17 mouse cellular contexts compared by ENCODE assay signal in genomic region chr3:102636076-102636475, GRCm38 (mm10).
DNase-seq lines count a peak whose midpoint lies in the region; ATAC-seq and TF ChIP-seq lines count a peak whose summit lies in the region.
"Had no signal": no experiment of that assay in that cellular context is flagged by ENCODE, and none has a peak within 500 bp of the region (broad histone marks: within the 10 kb centered on the region; RNA-seq: fewer than 3 reads in every experiment).

No protein-coding gene starts in this region.

- peak; percentile 2 for DNase-seq in liver, adult 2 months (ENCODE audit: extremely low read depth, low read depth, low spot score)
- DNase-seq in liver, postnatal 0 days, result no peak
- DNase-seq in NIH3T3 (ENCODE audit: low read depth), result peak; percentile 85
- DNase-seq in forebrain, embryonic 11.5 days (ENCODE audit: low spot score), result no peak
- DNase-seq: cerebellum, postnatal 10 days; kidney, adult 18-20 months; liver, embryonic 13.5 days; right cerebral cortex, postnatal 25 days; thymus, postnatal 25 days had no signal

- no peak overlapping the region for H3K9ac ChIP-seq in liver, adult 2 months (ENCODE audit: low read depth, low read length)
- no peak overlapping the region for H3K9ac ChIP-seq in liver, postnatal 0 days (replicated peaks)
- no peak overlapping the region for H3K9ac ChIP-seq in embryonic facial prominence, embryonic 12.5 days
- H3K9ac ChIP-seq in intestine, embryonic 16.5 days (ENCODE audit: low read depth, low read length), result no peak overlapping the region
- no peak overlapping the region for H3K9ac ChIP-seq in forebrain, embryonic 11.5 days (ENCODE audit: low read length)
- H3K9ac ChIP-seq in forebrain, embryonic 12.5 days, result no peak overlapping the region
- H3K9ac ChIP-seq: heart, embryonic 13.5 days; hindbrain, embryonic 15.5 days; liver, embryonic 13.5 days had no signal

- H3K27ac ChIP-seq in liver, adult 2 months (replicated peaks; ENCODE audit: insufficient read depth, low read depth, low read length), result no peak overlapping the region
- H3K27ac ChIP-seq in liver, postnatal 0 days (ENCODE audit: low read depth), result no peak overlapping the region
- H3K27ac ChIP-seq in embryonic facial prominence, embryonic 12.5 days, result no peak overlapping the region
- no peak overlapping the region for H3K27ac ChIP-seq in intestine, embryonic 16.5 days (ENCODE audit: low read length)
- H3K27ac ChIP-seq in forebrain, embryonic 11.5 days (ENCODE audit: low read depth, low read length), result no peak overlapping the region
- H3K27ac ChIP-seq in forebrain, embryonic 12.5 days, result no peak overlapping the region
- H3K27ac ChIP-seq: heart, embryonic 13.5 days; hindbrain, embryonic 15.5 days; liver, embryonic 13.5 days; macrophage; midbrain, embryonic 10.5 days had no signal

- TF ChIP-seq CTCF in liver, adult 2 months (IDR thresholded peaks at IDR 0.05; ENCODE audit: low read depth, low read length), result no peak
- no peak for TF ChIP-seq CTCF in liver, postnatal 0 days (IDR thresholded peaks at IDR 0.05; ENCODE audit: low read depth)

- no peak for TF ChIP-seq POLR2A in liver, adult 2 months (IDR thresholded peaks at IDR 0.05; ENCODE audit: extremely low read depth, insufficient read depth, low read length)

- 78% methylated on average over 4 of the region's 4 CpGs for WGBS in liver, adult 2 months
- WGBS in liver, postnatal 0 days (ENCODE audit: insufficient replicate concordance), result 75% methylated on average over 4 of the region's 4 CpGs
- WGBS in embryonic facial prominence, embryonic 12.5 days, result 46% methylated on average over 4 of the region's 4 CpGs
- WGBS in intestine, embryonic 16.5 days, result 49% methylated on average over 4 of the region's 4 CpGs
- 87% methylated on average over 4 of the region's 4 CpGs for WGBS in forebrain, embryonic 11.5 days
- WGBS in forebrain, embryonic 12.5 days, result 79% methylated on average over 4 of the region's 4 CpGs

- no peak overlapping the region for H3K4me2 ChIP-seq in liver, postnatal 0 days (ENCODE audit: low read depth, low read length)
- no peak overlapping the region for H3K4me2 ChIP-seq in embryonic facial prominence, embryonic 12.5 days (replicated peaks)
- no peak overlapping the region for H3K4me2 ChIP-seq in intestine, embryonic 16.5 days (ENCODE audit: low read depth, low read length)
- no peak overlapping the region for H3K4me2 ChIP-seq in forebrain, embryonic 11.5 days (ENCODE audit: low read depth, low read length, severe bottlenecking)
- no peak overlapping the region for H3K4me2 ChIP-seq in forebrain, embryonic 12.5 days
- H3K4me2 ChIP-seq: heart, embryonic 13.5 days; hindbrain, embryonic 15.5 days; liver, embryonic 13.5 days had no signal

- TF ChIP-seq EP300 in liver, postnatal 0 days (IDR thresholded peaks at IDR 0.05; ENCODE audit: low read depth), result no peak

- no peaks in the 10 kb centered on the region for H3K36me3 ChIP-seq in liver, adult 2 months (ENCODE audit: control insufficient read depth, insufficient read depth, low read length)
- no peaks in the 10 kb centered on the region for H3K36me3 ChIP-seq in liver, postnatal 0 days (replicated peaks; ENCODE audit: insufficient read depth, low read length)
- H3K36me3 ChIP-seq in embryonic facial prominence, embryonic 12.5 days, result no peaks in the 10 kb centered on the region
- no peaks in the 10 kb centered on the region for H3K36me3 ChIP-seq in intestine, embryonic 16.5 days (ENCODE audit: control insufficient read depth, insufficient read depth, low read length)
- no peaks in the 10 kb centered on the region for H3K36me3 ChIP-seq in forebrain, embryonic 11.5 days (ENCODE audit: control insufficient read depth, insufficient read depth, low read length)
- H3K36me3 ChIP-seq in forebrain, embryonic 12.5 days (replicated peaks), result no peaks in the 10 kb centered on the region
- H3K36me3 ChIP-seq: heart, embryonic 13.5 days; hindbrain, embryonic 15.5 days; liver, embryonic 13.5 days; midbrain, embryonic 10.5 days had no signal

- no peaks in the 10 kb centered on the region for H3K9me3 ChIP-seq in liver, postnatal 0 days (ENCODE audit: low read length)
- H3K9me3 ChIP-seq in embryonic facial prominence, embryonic 12.5 days, result no peaks in the 10 kb centered on the region
- no peaks in the 10 kb centered on the region for H3K9me3 ChIP-seq in intestine, embryonic 16.5 days (ENCODE audit: control insufficient read depth, low read length)
- H3K9me3 ChIP-seq in forebrain, embryonic 11.5 days (ENCODE audit: control insufficient read depth, low read length), result no peaks in the 10 kb centered on the region
- H3K9me3 ChIP-seq in forebrain, embryonic 12.5 days, result no peaks in the 10 kb centered on the region
- H3K9me3 ChIP-seq: heart, embryonic 13.5 days; hindbrain, embryonic 15.5 days; liver, embryonic 13.5 days; midbrain, embryonic 10.5 days had no signal

- no peaks in the 10 kb centered on the region for H3K27me3 ChIP-seq in liver, adult 2 months (ENCODE audit: control insufficient read depth, insufficient read depth, low read length)
- no peaks in the 10 kb centered on the region for H3K27me3 ChIP-seq in liver, postnatal 0 days (ENCODE audit: insufficient read depth, low read length)
- H3K27me3 ChIP-seq in embryonic facial prominence, embryonic 12.5 days, result no peaks in the 10 kb centered on the region
- H3K27me3 ChIP-seq in intestine, embryonic 16.5 days (replicated peaks; ENCODE audit: control insufficient read depth, insufficient read depth, low read length), result no peaks in the 10 kb centered on the region
- H3K27me3 ChIP-seq in forebrain, embryonic 11.5 days (ENCODE audit: control insufficient read depth, insufficient read depth, low read length), result no peaks in the 10 kb centered on the region
- H3K27me3 ChIP-seq in forebrain, embryonic 12.5 days, result no peaks in the 10 kb centered on the region
- H3K27me3 ChIP-seq: heart, embryonic 13.5 days; hindbrain, embryonic 15.5 days; liver, embryonic 13.5 days had no signal

- no peak for ATAC-seq in liver, postnatal 0 days
- ATAC-seq in embryonic facial prominence, embryonic 12.5 days (ENCODE audit: insufficient number of reproducible peaks, insufficient read depth, low FRiP score, low TSS enrichment), result peak; percentile 81
- ATAC-seq in intestine, embryonic 16.5 days, result peak; percentile 58
- ATAC-seq in forebrain, embryonic 11.5 days (replicated peaks; ENCODE audit: low FRiP score), result no peak
- no peak for ATAC-seq in forebrain, embryonic 12.5 days (ENCODE audit: low FRiP score)
- ATAC-seq: activated CD4-positive, CD25-positive, alpha-beta regulatory T cell, adult 4 months had no signal

- no peaks in the 10 kb centered on the region for H3K79me2 ChIP-seq in liver, adult 2 months (ENCODE audit: control insufficient read depth, insufficient read depth, low read length)

- H3K4me3 ChIP-seq in liver, adult 2 months (ENCODE audit: insufficient read depth, low read depth, low read length), result no peak overlapping the region
- no peak overlapping the region for H3K4me3 ChIP-seq in liver, postnatal 0 days (ENCODE audit: low read depth, low read length)
- H3K4me3 ChIP-seq in embryonic facial prominence, embryonic 12.5 days, result no peak overlapping the region
- H3K4me3 ChIP-seq in intestine, embryonic 16.5 days (ENCODE audit: low read length), result no peak overlapping the region
- H3K4me3 ChIP-seq in forebrain, embryonic 11.5 days (ENCODE audit: low read depth, low read length), result no peak overlapping the region
- H3K4me3 ChIP-seq in forebrain, embryonic 12.5 days (replicated peaks), result no peak overlapping the region
- H3K4me3 ChIP-seq: heart, embryonic 13.5 days; hindbrain, embryonic 15.5 days; liver, embryonic 13.5 days; midbrain, embryonic 10.5 days had no signal

- H3K4me1 ChIP-seq in liver, adult 2 months (ENCODE audit: control insufficient read depth, insufficient read depth, low read length), result no peaks in the 10 kb centered on the region
- H3K4me1 ChIP-seq in liver, postnatal 0 days (ENCODE audit: insufficient read depth), result no peaks in the 10 kb centered on the region
- peaks cover 8% of the 10 kb centered on the region; the same call in 1 of the 2 replicates for H3K4me1 ChIP-seq in embryonic facial prominence, embryonic 12.5 days
- no peaks in the 10 kb centered on the region for H3K4me1 ChIP-seq in intestine, embryonic 16.5 days (ENCODE audit: control insufficient read depth, insufficient read depth, low read length)
- no peaks in the 10 kb centered on the region for H3K4me1 ChIP-seq in forebrain, embryonic 11.5 days (replicated peaks; ENCODE audit: control insufficient read depth, insufficient read depth, low read length)
- no peaks in the 10 kb centered on the region for H3K4me1 ChIP-seq in forebrain, embryonic 12.5 days
- H3K4me1 ChIP-seq: heart, embryonic 13.5 days; hindbrain, embryonic 15.5 days; liver, embryonic 13.5 days; midbrain, embryonic 10.5 days had no signal

Comparison
In these comparisons a context has a peak if more than half of its experiments do, and no peak if none do; other contexts are left out.
1. DNase-seq: peak in liver, adult 2 months (single experiment) and NIH3T3 (single experiment); none in liver, postnatal 0 days (single experiment) and forebrain, embryonic 11.5 days (single experiment).
2. ATAC-seq: peak in embryonic facial prominence, embryonic 12.5 days (single experiment) and intestine, embryonic 16.5 days (single experiment); none in liver, postnatal 0 days (single experiment), forebrain, embryonic 11.5 days (single experiment) and forebrain, embryonic 12.5 days (single experiment).